Mouse (Mus musculus) heart, adult 2 months (tissue): ENCODE data around the gene Cst13. TPM values are rescaled to one million over a fixed set of nuclear protein-coding genes. Genes with fewer than 3 reads are reported as not detected.
"Not testable (repeated sequence)": the region's sequence is repeated elsewhere in the genome, so short reads cannot be mapped to it uniquely, and the experiment has no call there.

Experiments
- DNase-seq, 2 experiments: peaks; one replicate each; pipeline ENCODE4 v3.0.0; 2021
- H3K27ac ChIP-seq: fragments of 200-600 bp; 2 replicates; pipeline ENCODE4 v1.8.1; 2022
- H3K27me3 ChIP-seq: fragments of 200-500 bp; 2 replicates; pipeline ENCODE4 v1.6.1; 2012; ENCODE audit warnings: mild to moderate bottlenecking, low read length, inconsistent platforms, mixed read lengths; ENCODE audit not compliant: control insufficient read depth, insufficient read depth
- H3K36me3 ChIP-seq: fragments of 200-500 bp; 2 replicates; pipeline ENCODE4 v1.6.1; 2012; ENCODE audit warnings: low read length, inconsistent platforms; ENCODE audit not compliant: control insufficient read depth, insufficient read depth
- H3K4me1 ChIP-seq: fragments of 200-500 bp; 2 replicates; pipeline ENCODE4 v1.6.1; 2011; ENCODE audit warnings: low read length; ENCODE audit not compliant: control insufficient read depth, insufficient read depth
- H3K4me3 ChIP-seq: fragments of 200-600 bp; 2 replicates; pipeline ENCODE4 v1.8.1; 2022
- H3K79me2 ChIP-seq: fragments of 200-500 bp; replicated peaks from 2 replicates; pipeline ENCODE4 v1.6.1; 2012; ENCODE audit warnings: mild to moderate bottlenecking, inconsistent platforms, low read length, moderate library complexity, mixed read lengths; ENCODE audit not compliant: control insufficient read depth, insufficient read depth
- H3K9ac ChIP-seq: fragments of 200-500 bp; 2 replicates; pipeline ENCODE4 v1.6.1; 2012; ENCODE audit warnings: low read depth, mild to moderate bottlenecking, control low read depth, inconsistent platforms, low read length, mixed read lengths
- CTCF ChIP-seq: fragments of 200-600 bp; IDR thresholded peaks from 2 replicates; pipeline ENCODE4 v1.8.1; 2022; ENCODE audit warnings: antibody characterized with exemption, mild to moderate bottlenecking, moderate library complexity
- EP300 ChIP-seq: fragments of 200-500 bp; IDR thresholded peaks from 2 replicates; pipeline ENCODE4 v1.6.1; 2011; ENCODE audit warnings: low read depth, low read length, control low read depth; ENCODE audit not compliant: insufficient read depth
- POLR2A ChIP-seq: fragments of 200-500 bp; IDR thresholded peaks from 2 replicates; pipeline ENCODE4 v1.6.1; 2011; ENCODE audit warnings: mild to moderate bottlenecking, low read depth, low read length, control low read depth; ENCODE audit not compliant: insufficient read depth
- WGBS: fragments of 180-500 bp; shearing (Covaris S2); methylation state at CpG from one replicate; pipeline ENCODE4 v1.1.7; 2018; 5-methylcytosine and 5-hydroxymethylcytosine counted together
- intact Hi-C: fragments of 180-260 bp; cut with DNase I; formaldehyde crosslinking; loops from one replicate; pipeline ENCODE4 v1.15.1; 2025
- long read RNA-seq: library from polyadenylated mRNA; stranded (forward); transcript quantifications from one replicate; pipeline ENCODE4 v2.0.0, GENCODE M21; 2021
- polyA plus RNA-seq: library from polyadenylated mRNA; depleted of rRNA; stranded (reverse); fragments of >200 nt; gene quantifications from 2 replicates; pipeline ENCODE4 v1.2.3, GENCODE M21; 2012; rRNA removed
- total RNA-seq, 2 experiments: library from RNA; stranded (reverse); gene quantifications; 2 replicates each; pipeline ENCODE4 v1.2.3; 2021

The Cst13 gene
- not detected for total RNA-seq
- polyA plus RNA-seq: not detected in 2 replicates
- long read RNA-seq: 0 reads

DNA sequence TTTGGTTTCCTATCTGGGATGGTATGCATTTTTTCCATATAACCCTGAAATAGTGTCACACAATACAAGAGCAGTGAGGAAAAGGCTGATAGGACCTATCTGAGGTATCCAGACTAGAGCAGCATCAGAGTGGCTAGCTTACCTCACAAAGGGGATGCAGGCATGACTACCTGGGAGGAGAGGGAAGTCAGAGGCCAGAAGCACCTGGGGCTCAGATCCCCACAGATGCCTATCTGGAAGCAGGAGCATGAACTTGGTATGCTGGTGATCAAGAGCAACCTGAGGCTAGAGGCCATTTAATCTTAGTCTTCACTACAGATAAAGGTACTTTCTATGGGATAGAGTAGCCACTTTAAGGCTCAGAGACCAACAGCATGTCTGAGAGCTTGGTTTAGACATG lies at the start of gene Cst13:
Cst13 (plus strand) TSS at position 173 of the 400 bp plus-strand sequence.
- TF ChIP-seq POLR2A (no peak), EP300 (no peak), CTCF (no peak)
- H3K4me1 ChIP-seq: no peaks in the 10 kb centered on the region
- no peak for DNase-seq
- H3K36me3 ChIP-seq: no peaks in the 10 kb centered on the region
- H3K27ac ChIP-seq: no peak within 1 kb of the TSS
- H3K4me3 ChIP-seq: no peak within 1 kb of the TSS
- no peaks in the 10 kb centered on the region for H3K79me2 ChIP-seq
- intact Hi-C loops: no loop called here
- no peak within 1 kb of the TSS for H3K9ac ChIP-seq
- no peaks in the 10 kb centered on the region for H3K27me3 ChIP-seq

- intact Hi-C loops, H3K9ac ChIP-seq, DNase-seq, H3K27ac ChIP-seq, H3K79me2 ChIP-seq, H3K36me3 ChIP-seq, H3K4me3 ChIP-seq, H3K27me3 ChIP-seq, H3K4me1 ChIP-seq: not testable (repeated sequence)
- WGBS: 78% methylated on average over 4 of the region's 4 CpGs
Observed at GRCm38 (mm10) chr2:148771397-148771796, 48.5 kb upstream of the Cst13 start, which contains the start of gene Cst11. Cst11 (minus strand) TSS chr2:148771497.

GRCm38 (mm10) chr2:148781709-148782108 lies 38.2 kb upstream of the Cst13 start, which contains the start of gene 8030411F24Rik:
8030411F24Rik (plus strand) TSS chr2:148782009.
- H3K79me2 ChIP-seq: no peaks in the 10 kb centered on the region
- no peak within 1 kb of the TSS for H3K9ac ChIP-seq
- intact Hi-C loops: no loop called here
- 8% methylated on average over 1 of the region's 1 CpGs for WGBS
- no peak within 1 kb of the TSS for H3K27ac ChIP-seq
- H3K27me3 ChIP-seq: no peaks in the 10 kb centered on the region
- TF ChIP-seq CTCF: no peak
- no peak for TF ChIP-seq EP300
- no peak for TF ChIP-seq POLR2A
- H3K4me3 ChIP-seq: no peak within 1 kb of the TSS
- no peaks in the 10 kb centered on the region for H3K4me1 ChIP-seq
- H3K36me3 ChIP-seq: no peaks in the 10 kb centered on the region
- no peak for DNase-seq

DNA sequence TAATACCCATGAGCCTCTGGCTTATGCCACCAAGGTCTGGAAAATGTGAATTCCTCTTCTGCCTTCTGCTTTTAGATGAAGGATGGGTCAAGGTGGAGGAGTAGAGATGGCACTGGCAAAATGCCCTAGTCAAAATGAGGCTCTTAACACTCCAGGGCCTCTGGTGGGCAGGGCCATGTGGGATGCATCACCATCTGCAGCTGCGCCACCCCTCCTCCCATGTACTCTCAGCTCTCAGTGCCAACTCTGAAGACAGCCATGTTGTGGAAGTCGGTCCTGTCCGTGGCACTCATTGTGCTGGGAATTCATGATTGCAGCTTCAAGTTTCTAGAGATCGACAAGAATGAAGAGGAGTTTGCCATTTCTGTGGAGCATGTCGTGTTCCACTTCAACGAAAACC lies 30.7 kb upstream of the Cst13 start, which contains the start of gene Cst12:
Cst12 (plus strand) TSS at position 220 of the 400 bp plus-strand sequence.
- H3K9ac ChIP-seq: no peak within 1 kb of the TSS
- H3K27ac ChIP-seq: no peak within 1 kb of the TSS
- no peaks in the 10 kb centered on the region for H3K36me3 ChIP-seq
- no peak for TF ChIP-seq POLR2A
- no peak for TF ChIP-seq CTCF
- no peak for TF ChIP-seq EP300
- H3K4me1 ChIP-seq: no peaks in the 10 kb centered on the region
- 87% methylated on average over 6 of the region's 6 CpGs for WGBS
- no peak within 1 kb of the TSS for H3K4me3 ChIP-seq
- no peaks in the 10 kb centered on the region for H3K27me3 ChIP-seq
- no peak for DNase-seq
- no peaks in the 10 kb centered on the region for H3K79me2 ChIP-seq
- intact Hi-C loops: no loop called here

- H3K4me1 ChIP-seq: no peaks in the 10 kb centered on the region
- H3K79me2 ChIP-seq: no peaks in the 10 kb centered on the region
- no peak within 1 kb of the TSS for H3K9ac ChIP-seq
- H3K27me3 ChIP-seq: no peaks in the 10 kb centered on the region
- no peak within 1 kb of the TSS for H3K4me3 ChIP-seq
- DNase-seq: no peak
- TF ChIP-seq POLR2A (no peak), EP300 (no peak), CTCF (no peak)
- 83% methylated on average over 1 of the region's 1 CpGs for WGBS
- intact Hi-C loops: no loop called here
- no peak within 1 kb of the TSS for H3K27ac ChIP-seq
- no peaks in the 10 kb centered on the region for H3K36me3 ChIP-seq
Observed at GRCm38 (mm10) chr2:148798485-148798884, 21.4 kb upstream of the Cst13 start, which contains the start of gene Cst8. Cst8 (plus strand) TSS chr2:148798785.

GRCm38 (mm10) chr2:148801491-148801921 lies 18.4 kb upstream of the Cst13 start:
- TF ChIP-seq EP300 (no peak), POLR2A (no peak), CTCF (no peak)
- H3K27me3 ChIP-seq: no peaks in the 10 kb centered on the region
- H3K79me2 ChIP-seq: no peaks in the 10 kb centered on the region
- WGBS: 21% methylated on average over 3 of the region's 3 CpGs
- H3K4me1 ChIP-seq: no peaks in the 10 kb centered on the region
- intact Hi-C loops: no loop called here
- no peak overlapping the region for H3K9ac ChIP-seq
- H3K27ac ChIP-seq: no peak overlapping the region
- no peak overlapping the region for H3K4me3 ChIP-seq
- DNase-seq: no peak
- no peaks in the 10 kb centered on the region for H3K36me3 ChIP-seq
